Mouse (Mus musculus): ENCODE measurements around the gene Rps13.

- TF ChIP-seq CTCF (conservative IDR thresholded peaks at IDR 0.05; ENCODE audit: low read length) (peak; percentile 60), NANOG (IDR thresholded peaks at IDR 0.05; ENCODE audit: borderline replicate concordance, low read length) (no peak), POU5F1 (IDR thresholded peaks at IDR 0.05; ENCODE audit: borderline replicate concordance, low read length) (no peak)
These were observed 10.5 kb downstream of the Rps13 start for GRCm38 (mm10) chr7:116323331-116323964.

Measured in E14TG2a.4 (cell line).